Mouse (Mus musculus) c-Kit-negative CD71-positive TER-119-positive erythroid progenitor cells, embryonic 14.5 days (primary cell): ENCODE results near the gene Cd86.

Source experiments
- DNase-seq: peaks from one replicate; pipeline ENCODE4 v3.0.0-alpha.2; 2013; ENCODE audit warnings: low read depth, low spot score

The Cd86 gene

GRCm38 (mm10) chr16:36655910-36656309 is 10.0 kb downstream of the Cd86 start:
- no peak for DNase-seq

DNA sequence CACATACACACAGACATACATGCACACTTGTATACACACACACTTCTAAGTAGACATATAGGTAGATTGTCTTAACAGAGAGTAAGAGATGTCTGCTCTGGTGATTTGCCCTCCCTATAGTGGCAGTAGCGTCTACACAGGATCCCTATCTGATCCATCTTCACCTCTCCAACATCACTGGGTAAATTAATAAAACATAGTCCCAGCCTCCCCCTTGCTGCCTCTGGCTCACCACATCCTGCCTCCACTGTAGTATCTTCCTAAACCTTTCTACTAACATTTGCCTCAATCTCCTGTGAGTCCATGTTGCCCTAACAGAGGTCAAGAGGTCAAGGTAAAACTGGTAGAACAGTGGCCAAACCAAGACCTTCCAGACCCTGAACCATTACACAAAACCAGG is 10.7 kb downstream of the Cd86 start:
- no peak for DNase-seq

DNA sequence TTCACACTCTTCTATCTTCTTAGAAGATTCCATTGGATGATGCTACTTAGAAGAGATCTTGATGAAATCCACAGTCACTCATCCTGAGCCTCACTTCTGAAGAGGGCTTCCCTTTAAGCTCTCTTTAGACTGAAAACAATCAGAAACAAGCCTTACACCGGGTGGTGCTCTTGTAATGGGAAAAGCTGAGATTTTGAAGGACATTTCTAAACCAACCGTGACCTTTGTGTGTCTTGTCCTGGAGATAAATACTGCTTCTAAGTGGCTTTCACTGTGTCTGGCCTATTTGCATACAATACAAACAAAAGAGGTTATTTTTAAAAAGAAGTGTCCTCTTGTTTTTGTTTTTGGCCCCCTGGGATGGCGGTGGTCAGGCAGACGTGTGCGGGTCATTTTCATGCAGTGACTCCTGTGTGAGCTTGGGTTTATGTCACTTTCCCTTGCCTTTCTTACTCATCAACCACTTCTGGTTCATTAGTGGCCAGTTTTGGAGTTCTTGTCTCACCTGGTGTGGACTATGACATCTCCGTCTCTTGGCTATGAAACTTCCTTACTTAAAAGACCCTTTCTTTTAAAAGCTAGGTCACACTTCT is 14.6 kb downstream of the Cd86 start:
- no peak for DNase-seq

DNA sequence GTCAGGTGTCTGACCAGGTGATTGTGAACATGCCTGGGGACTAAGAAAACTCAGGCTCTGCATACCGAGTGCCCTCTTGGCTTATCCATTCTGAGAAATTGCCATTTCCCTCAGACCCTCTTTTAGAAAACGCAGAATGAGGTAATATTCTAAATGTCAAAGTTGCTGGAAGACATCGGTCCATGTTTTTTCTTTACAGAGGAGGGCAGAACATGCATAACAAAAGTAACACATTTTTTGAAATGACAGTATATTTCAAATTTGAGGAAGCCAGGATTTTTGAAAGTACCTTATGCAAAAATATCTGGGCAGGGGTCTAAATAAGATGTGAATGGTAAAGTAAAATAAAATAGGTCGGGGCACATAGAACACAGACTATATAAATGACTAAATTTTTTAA is 15.4 kb downstream of the Cd86 start:
- DNase-seq = no peak

GRCm38 (mm10) chr16:36649304-36649703 is 16.6 kb downstream of the Cd86 start:
- DNase-seq = no peak

- DNase-seq = no peak
Measured at GRCm38 (mm10) chr16:36645124-36645523, 20.8 kb downstream of the Cd86 start.

DNA sequence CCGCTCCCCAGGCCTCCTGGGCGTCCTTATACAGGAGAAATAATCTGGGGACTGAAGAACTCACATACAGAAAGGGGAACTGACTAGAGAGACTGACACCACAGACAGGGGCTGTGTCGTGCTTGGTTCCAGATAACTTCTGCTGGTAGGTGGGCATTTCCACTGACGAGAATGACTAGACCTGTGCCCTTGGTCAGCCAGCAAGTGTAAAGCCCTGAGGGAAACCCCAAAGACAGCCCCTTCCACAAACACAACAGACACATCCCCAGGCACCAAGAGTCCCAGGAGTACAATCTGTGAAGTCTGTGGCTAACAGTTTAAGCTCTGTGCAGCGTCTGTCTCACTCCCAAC is 23.2 kb downstream of the Cd86 start:
- no peak for DNase-seq

GRCm38 (mm10) chr16:36641830-36642695 is 23.8 kb downstream of the Cd86 start:
- no peak for DNase-seq

DNA sequence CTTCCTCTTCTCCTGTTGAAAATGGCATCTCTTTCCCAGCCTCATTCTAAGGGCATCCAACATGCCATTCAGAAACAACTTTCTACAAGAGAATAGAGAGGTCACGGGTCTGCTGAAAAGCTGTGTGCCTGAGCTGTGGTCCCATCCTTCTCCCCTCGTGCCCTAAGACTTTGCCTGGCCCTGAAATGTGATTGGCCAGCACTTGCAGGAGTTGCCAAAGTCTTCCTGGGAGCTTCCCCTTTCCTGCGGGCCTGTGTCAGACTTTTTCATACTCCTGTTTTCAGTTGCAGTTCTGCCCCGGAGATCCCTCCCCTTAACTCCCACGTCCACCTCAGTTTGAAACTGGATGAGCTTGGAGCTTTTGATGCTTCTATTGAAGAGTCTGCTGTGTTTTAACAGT is 24.9 kb downstream of the Cd86 start:
- no peak for DNase-seq

GRCm38 (mm10) chr16:36639812-36640504 is 25.9 kb downstream of the Cd86 start:
- DNase-seq = no peak

GRCm38 (mm10) chr16:36636800-36637199 is 29.1 kb downstream of the Cd86 start:
- no peak for DNase-seq

GRCm38 (mm10) chr16:36634971-36635710 is 30.7 kb downstream of the Cd86 start:
- DNase-seq = no peak

DNA sequence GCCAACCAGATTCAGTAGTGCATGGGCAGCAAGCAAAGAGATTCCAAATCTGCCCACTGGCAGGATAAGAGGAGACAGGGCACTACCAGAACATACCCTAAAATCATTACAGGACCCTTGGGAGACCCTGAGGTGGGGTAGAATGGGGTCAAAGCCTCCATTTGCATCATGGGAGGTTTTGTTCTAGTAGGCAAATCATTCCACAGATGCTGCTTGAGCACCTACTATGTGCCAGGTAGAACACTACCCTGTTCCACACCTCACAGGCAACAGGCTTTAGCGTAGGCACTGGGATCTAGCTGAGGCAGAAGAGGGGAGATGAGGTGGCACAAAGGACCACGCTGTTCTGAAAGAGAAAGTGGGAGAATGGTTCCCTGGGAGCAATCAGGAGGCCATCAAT is 31.5 kb downstream of the Cd86 start:
- no peak for DNase-seq

GRCm38 (mm10) chr16:36632229-36632628 is 33.7 kb downstream of the Cd86 start:
- DNase-seq = no peak

DNA sequence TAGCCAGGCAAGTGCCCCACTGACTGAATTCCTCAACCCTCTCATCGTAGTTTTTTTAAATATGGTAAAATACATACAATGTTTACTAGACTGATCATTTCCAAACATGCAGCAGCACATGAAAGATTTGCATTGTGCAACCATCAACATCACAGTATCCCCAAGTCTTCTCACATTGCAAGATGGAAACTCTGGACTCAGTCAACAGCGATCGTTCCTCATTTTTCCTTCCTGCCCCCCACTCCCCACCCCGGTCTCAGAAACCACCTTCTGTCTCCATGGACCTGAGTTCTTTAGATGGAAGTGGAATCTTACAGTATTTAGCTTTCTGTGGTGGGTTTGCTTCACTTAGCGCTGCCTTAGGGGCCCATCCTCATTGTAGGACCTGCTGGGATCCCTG is 34.3 kb downstream of the Cd86 start:
- DNase-seq = no peak

GRCm38 (mm10) chr16:36627740-36628139 is 38.1 kb downstream of the Cd86 start:
- no peak for DNase-seq

DNA sequence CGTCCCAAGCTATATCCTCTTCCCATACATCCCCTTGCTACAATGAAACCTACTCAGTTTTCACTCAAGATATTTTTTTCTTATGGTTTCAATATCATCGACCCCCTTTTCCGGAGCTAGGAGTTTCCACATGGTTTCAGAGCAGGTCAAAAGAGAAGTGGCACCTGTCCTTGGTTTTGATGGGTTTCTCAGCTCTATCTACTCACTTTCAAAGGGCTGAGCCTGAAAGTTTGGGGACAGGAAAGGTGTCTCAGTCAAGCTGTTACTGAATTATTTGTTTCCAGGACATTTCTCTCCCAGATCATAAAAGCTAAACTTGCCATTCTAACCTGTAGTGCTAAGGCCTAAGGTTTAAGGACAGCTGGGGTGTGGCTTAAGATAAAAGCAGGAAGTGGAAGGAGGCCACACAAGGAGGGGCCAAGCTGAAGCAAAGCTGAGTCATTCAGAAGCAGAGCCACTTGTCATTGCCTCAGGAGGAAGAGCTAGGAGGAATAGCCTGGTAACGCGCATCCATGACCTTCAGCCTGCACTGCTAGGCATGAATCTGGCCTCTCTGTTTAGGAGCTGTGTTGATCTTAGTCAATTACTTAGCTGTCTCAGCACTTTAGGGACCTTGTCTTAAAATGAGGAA is 39.2 kb downstream of the Cd86 start:
- DNase-seq = peak; percentile 2

- no peak for DNase-seq
Measured at GRCm38 (mm10) chr16:36625909-36626308, 40.0 kb downstream of the Cd86 start.

GRCm38 (mm10) chr16:36622320-36622719 is 43.6 kb downstream of the Cd86 start:
- no peak for DNase-seq

DNA sequence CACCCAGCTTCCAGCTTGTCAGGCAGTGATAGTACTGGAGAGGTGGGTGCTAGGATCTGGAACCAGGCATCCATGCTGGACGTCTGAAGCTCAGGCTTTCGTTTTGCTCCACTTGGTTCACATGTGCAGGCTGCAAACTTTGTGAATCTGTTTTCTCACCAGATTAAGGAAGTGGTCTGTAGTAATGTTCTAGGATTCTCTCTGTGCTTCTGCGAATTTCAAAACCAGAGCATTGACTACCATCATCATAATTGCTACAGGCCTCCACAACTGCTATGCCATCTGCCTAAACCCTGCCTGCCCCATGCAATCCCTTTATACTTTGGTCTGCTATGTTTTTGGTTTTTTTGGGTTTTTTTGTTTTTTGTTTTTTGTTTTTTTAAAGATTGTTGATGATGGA is 44.8 kb downstream of the Cd86 start:
- DNase-seq = no peak

- DNase-seq = no peak
Measured at GRCm38 (mm10) chr16:36613701-36614100, 52.2 kb downstream of the Cd86 start.

DNA sequence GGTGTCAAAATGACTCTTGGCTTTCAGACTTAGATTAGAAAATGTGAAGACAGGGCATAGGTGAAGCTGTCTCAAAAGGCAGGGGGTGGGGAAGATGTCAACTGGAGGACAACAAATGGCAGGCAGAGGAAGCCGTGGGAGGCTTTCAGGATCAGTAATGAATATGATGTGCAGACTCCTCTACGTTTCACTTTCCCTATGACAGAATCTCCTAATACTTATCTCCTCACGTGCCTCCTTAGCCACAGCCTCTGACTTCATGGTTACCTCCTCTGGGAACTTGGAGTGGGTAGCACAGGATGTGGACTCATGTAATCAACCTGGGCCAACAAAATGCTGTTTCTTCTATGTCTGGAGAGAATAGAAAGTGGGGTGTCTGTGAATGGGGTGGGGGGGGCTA is 63.2 kb downstream of the Cd86 start:
- DNase-seq = no peak
